Mouse (Mus musculus): Measurements from ENCODE around the gene Gm18596.

GRCm38 (mm10) chr10:77738929-77739328 is 3.5 kb downstream of the Gm18596 start:
- TF ChIP-seq EP300 (IDR thresholded peaks at IDR 0.05; ENCODE audit: insufficient read depth, low read depth, low read length) (no peak), CTCF (IDR thresholded peaks at IDR 0.05) (no peak), POLR2A (IDR thresholded peaks at IDR 0.05; ENCODE audit: insufficient read depth, low read depth, low read length) (no peak)
